ENCODE assay signal across 10 mouse cellular contexts in genomic region chr14:20682498-20682897, GRCm38 (mm10). TPM values are rescaled to one million over a fixed set of nuclear protein-coding genes. Genes with fewer than 3 reads are reported as not detected.
DNase-seq lines count a peak whose midpoint lies in the region; ATAC-seq and TF ChIP-seq lines count a peak whose summit lies in the region.
"Had no signal": no experiment of that assay in that cellular context is flagged by ENCODE, and none has a peak within 500 bp of the region (broad histone marks: within the 10 kb centered on the region; RNA-seq: fewer than 3 reads in every experiment).

No protein-coding gene starts in this region.

- peak overlapping the region; percentile 36; the same call in 1 of the 2 replicates for H3K27ac ChIP-seq in heart, adult 2 months
- no peak overlapping the region; the same call in 1 of the 2 replicates for H3K27ac ChIP-seq in heart, embryonic 10.5 days
- no peak overlapping the region for H3K27ac ChIP-seq in liver, embryonic 14.5 days
- H3K27ac ChIP-seq in layer of hippocampus, adult 2 months = no peak overlapping the region
- H3K27ac ChIP-seq in hindbrain, embryonic 16.5 days (ENCODE audit: low read depth, low read length) = no peak overlapping the region
- H3K27ac ChIP-seq: hindbrain, embryonic 15.5 days; macrophage had no signal

- H3K4me3 ChIP-seq in heart, adult 2 months = no peak overlapping the region
- no peak overlapping the region for H3K4me3 ChIP-seq in heart, embryonic 10.5 days
- H3K4me3 ChIP-seq in liver, embryonic 14.5 days (ENCODE audit: insufficient read depth in 1 of 2, low read depth in 2 of 2, low read length in 2 of 2) = no peak overlapping the region
- H3K4me3 ChIP-seq in layer of hippocampus, adult 2 months = no peak overlapping the region
- no peak overlapping the region for H3K4me3 ChIP-seq in hindbrain, embryonic 16.5 days (ENCODE audit: low read length)
- H3K4me3 ChIP-seq: hindbrain, embryonic 15.5 days had no signal

- peaks cover 4% of the 10 kb centered on the region; the same call in 1 of the 2 replicates for H3K4me1 ChIP-seq in heart, adult 2 months (ENCODE audit: control insufficient read depth, insufficient read depth, low read length)
- H3K4me1 ChIP-seq in heart, embryonic 10.5 days = peaks cover 4% of the 10 kb centered on the region; the same call in 1 of the 2 replicates
- 0 out of 4 replicates have a peak, but pooled peaks cover 0 to 2% of the 10 kb centered on the region in 2 experiments for H3K4me1 ChIP-seq in liver, embryonic 14.5 days (replicated peaks; ENCODE audit: control insufficient read depth in 2 of 2, insufficient read depth in 2 of 2, low read length in 1 of 2)
- no peaks in the 10 kb centered on the region for H3K4me1 ChIP-seq in hindbrain, embryonic 16.5 days (ENCODE audit: control insufficient read depth, insufficient read depth, low read depth, low read length)
- H3K4me1 ChIP-seq: hindbrain, embryonic 15.5 days had no signal

- WGBS in heart, adult 2 months = 12% methylated on average over 3 of the region's 3 CpGs
- WGBS in heart, embryonic 10.5 days = 61% methylated on average over 3 of the region's 3 CpGs
- WGBS in liver, embryonic 14.5 days (ENCODE audit: insufficient replicate concordance) = 59% methylated on average over 3 of the region's 3 CpGs
- WGBS in hindbrain, embryonic 16.5 days = 75% methylated on average over 3 of the region's 3 CpGs

- H3K36me3 ChIP-seq in heart, adult 2 months (ENCODE audit: control insufficient read depth, insufficient read depth, low read length) = peaks cover 12% of the 10 kb centered on the region
- H3K36me3 ChIP-seq in heart, embryonic 10.5 days = peaks cover 100% of the 10 kb centered on the region
- peaks cover 96% of the 10 kb centered on the region for H3K36me3 ChIP-seq in liver, embryonic 14.5 days (replicated peaks; ENCODE audit: control insufficient read depth, insufficient read depth, low read depth)
- H3K36me3 ChIP-seq in splenic B cell, adult 2 months (ENCODE audit: control insufficient read depth, insufficient read depth, low read length, poor library complexity, severe bottlenecking) = peaks cover 34% of the 10 kb centered on the region
- peaks cover 58% of the 10 kb centered on the region for H3K36me3 ChIP-seq in hindbrain, embryonic 16.5 days (ENCODE audit: control insufficient read depth, insufficient read depth, low read length)

- H3K4me2 ChIP-seq in liver, embryonic 14.5 days (ENCODE audit: low read depth) = no peak overlapping the region
- H3K4me2 ChIP-seq in hindbrain, embryonic 16.5 days (ENCODE audit: low read length) = no peak overlapping the region
- H3K4me2 ChIP-seq: hindbrain, embryonic 15.5 days had no signal

- peak in 1 of 2 experiments; percentile 59 for DNase-seq in heart, adult 2 months
- no peak for DNase-seq in heart, embryonic 10.5 days (ENCODE audit: low spot score)
- no peak for DNase-seq in liver, embryonic 14.5 days (ENCODE audit: low read depth in 3 of 3, low spot score in 3 of 3)
- peak; percentile 72 for DNase-seq in splenic B cell, adult 2 months (ENCODE audit: low read depth, low spot score)
- DNase-seq in right cerebral cortex, adult 2 months (ENCODE audit: low spot score in 2 of 2) = no peak
- DNase-seq in layer of hippocampus, adult 2 months (ENCODE audit: low spot score in 2 of 2) = no peak

- ATAC-seq in granulocyte monocyte progenitor cell, adult 5-6 weeks (replicated peaks; ENCODE audit: poor library complexity, severe bottlenecking) = peak; percentile 62
- ATAC-seq in liver, embryonic 14.5 days (ENCODE audit: insufficient read depth) = peak; percentile 48
- ATAC-seq in hindbrain, embryonic 16.5 days = no peak

- no peak for TF ChIP-seq CTCF in heart, adult 2 months (IDR thresholded peaks at IDR 0.05)
- no peak for TF ChIP-seq CTCF in liver, embryonic 14.5 days (IDR thresholded peaks at IDR 0.05; ENCODE audit: low read depth)
- TF ChIP-seq CTCF in layer of hippocampus, adult 2 months (conservative IDR thresholded peaks at IDR 0.05) = no peak

- TF ChIP-seq POLR2A in heart, adult 2 months (IDR thresholded peaks at IDR 0.05; ENCODE audit: insufficient read depth, low read depth, low read length) = no peak

- H3K9me3 ChIP-seq in heart, embryonic 10.5 days = no peaks in the 10 kb centered on the region
- H3K9me3 ChIP-seq in liver, embryonic 14.5 days (ENCODE audit: control insufficient read depth, low read length) = no peaks in the 10 kb centered on the region
- no peaks in the 10 kb centered on the region for H3K9me3 ChIP-seq in hindbrain, embryonic 16.5 days (ENCODE audit: control insufficient read depth, low read length)
- H3K9me3 ChIP-seq: hindbrain, embryonic 15.5 days had no signal

- H3K79me2 ChIP-seq in heart, adult 2 months (replicated peaks; ENCODE audit: control insufficient read depth, insufficient read depth, low read length) = 0 out of 2 replicates have a peak, but pooled peaks cover 2% of the 10 kb centered on the region

- intact Hi-C loops in heart, adult 2 months (cut with DNase I) = no loop called here

- no peaks in the 10 kb centered on the region for H3K27me3 ChIP-seq in heart, adult 2 months (ENCODE audit: control insufficient read depth, insufficient read depth, low read length)
- no peaks in the 10 kb centered on the region for H3K27me3 ChIP-seq in heart, embryonic 10.5 days (ENCODE audit: insufficient read depth, poor library complexity, severe bottlenecking)
- no peaks in the 10 kb centered on the region for H3K27me3 ChIP-seq in liver, embryonic 14.5 days (ENCODE audit: control insufficient read depth, insufficient read depth, low read length)
- no peaks in the 10 kb centered on the region for H3K27me3 ChIP-seq in splenic B cell, adult 2 months (ENCODE audit: control insufficient read depth, insufficient read depth, low read length, poor library complexity, severe bottlenecking)
- no peaks in the 10 kb centered on the region for H3K27me3 ChIP-seq in hindbrain, embryonic 16.5 days (replicated peaks; ENCODE audit: control insufficient read depth, insufficient read depth, low read length)
- H3K27me3 ChIP-seq: hindbrain, embryonic 15.5 days had no signal

- TF ChIP-seq EP300 in heart, adult 2 months (IDR thresholded peaks at IDR 0.05; ENCODE audit: insufficient read depth, low read depth, low read length) = no peak
- TF ChIP-seq EP300 in liver, embryonic 14.5 days (IDR thresholded peaks at IDR 0.05; ENCODE audit: low read depth) = no peak

- no peak overlapping the region for H3K9ac ChIP-seq in heart, adult 2 months (ENCODE audit: low read depth, low read length)
- H3K9ac ChIP-seq in liver, embryonic 14.5 days (replicated peaks) = no peak overlapping the region
- H3K9ac ChIP-seq in hindbrain, embryonic 16.5 days (ENCODE audit: low read depth, low read length) = no peak overlapping the region
- H3K9ac ChIP-seq: hindbrain, embryonic 15.5 days had no signal

RNA-seq across cellular contexts. Expression of gene Sec24c, which starts 8.4 kb away (rescaled TPM):
- total RNA-seq in heart, adult 2 months (2021) = 100 to 1,000 TPM in 1 of 2 experiments, 10 to 100 TPM in 1; 98.2 to 106 TPM
- polyA plus RNA-seq in heart, adult 2 months (2012; rRNA removed) = 133 and 146 TPM in 2 replicates
- polyA plus RNA-seq in heart, embryonic 10.5 days (2016; fragmentation: Nextera tagmentation; extraction: Ambion mirVana) = 101 and 113 TPM in 2 replicates
- total RNA-seq in granulocyte monocyte progenitor cell, adult 5-6 weeks (2014; fragmentation: Nextera tagmentation) = 102 and 121 TPM in 2 replicates
- total RNA-seq in granulocyte monocyte progenitor cell, adult 5-6 weeks (2017) = 88.3 and 103 TPM in 2 replicates
- 36.4 and 37.1 TPM in 2 replicates for polyA plus RNA-seq in liver, embryonic 14.5 days (2012; rRNA removed)
- polyA plus RNA-seq in liver, embryonic 14.5 days (2014; fragmentation: Nextera tagmentation; extraction: Ambion mirVana) = 28.4 and 33.8 TPM in 2 replicates
- total RNA-seq in layer of hippocampus, adult 2 months (2021) = 100 to 1,000 TPM; 104 to 108 TPM
- polyA plus RNA-seq in hindbrain, embryonic 16.5 days (2015; fragmentation: Nextera tagmentation; extraction: Ambion mirVana) = 80.6 and 103 TPM in 2 replicates

RNA-seq across cellular contexts. Expression of gene Fut11, which starts 12.3 kb away (rescaled TPM):
- total RNA-seq in heart, adult 2 months (2021) = 1 to 10 TPM; 5.3 to 5.9 TPM
- 5.3 and 6.9 TPM in 2 replicates for polyA plus RNA-seq in heart, adult 2 months (2012; rRNA removed)
- 18.4 and 19.5 TPM in 2 replicates for polyA plus RNA-seq in heart, embryonic 10.5 days (2016; fragmentation: Nextera tagmentation; extraction: Ambion mirVana)
- 9.0 and 9.3 TPM in 2 replicates for total RNA-seq in granulocyte monocyte progenitor cell, adult 5-6 weeks (2014; fragmentation: Nextera tagmentation)
- total RNA-seq in granulocyte monocyte progenitor cell, adult 5-6 weeks (2017) = 7.5 and 9.3 TPM in 2 replicates
- polyA plus RNA-seq in liver, embryonic 14.5 days (2012; rRNA removed) = 2.8 and 3.3 TPM in 2 replicates
- 4.3 and 5.7 TPM in 2 replicates for polyA plus RNA-seq in liver, embryonic 14.5 days (2014; fragmentation: Nextera tagmentation; extraction: Ambion mirVana)
- total RNA-seq in layer of hippocampus, adult 2 months (2021) = 10 to 100 TPM; 14.8 to 15.5 TPM
- polyA plus RNA-seq in hindbrain, embryonic 16.5 days (2015; fragmentation: Nextera tagmentation; extraction: Ambion mirVana) = 29.1 and 30.1 TPM in 2 replicates

RNA-seq across cellular contexts. Expression of gene Synpo2l, which starts 14.3 kb away (rescaled TPM):
- total RNA-seq in heart, adult 2 months (2021) = 100 to 1,000 TPM in 1 of 2 experiments, 10 to 100 TPM in 1; 96.8 to 126 TPM
- 63.4 and 67.7 TPM in 2 replicates for polyA plus RNA-seq in heart, adult 2 months (2012; rRNA removed)
- 87.0 and 172 TPM in 2 replicates for polyA plus RNA-seq in heart, embryonic 10.5 days (2016; fragmentation: Nextera tagmentation; extraction: Ambion mirVana)
- total RNA-seq in granulocyte monocyte progenitor cell, adult 5-6 weeks (2014; fragmentation: Nextera tagmentation) = 0.32 and 0.56 TPM in 2 replicates
- not detected in 2 replicates for total RNA-seq in granulocyte monocyte progenitor cell, adult 5-6 weeks (2017)
- 0.02 TPM in 2 replicates for polyA plus RNA-seq in liver, embryonic 14.5 days (2012; rRNA removed)
- polyA plus RNA-seq in liver, embryonic 14.5 days (2014; fragmentation: Nextera tagmentation; extraction: Ambion mirVana) = 0.09 TPM in 1 of 2 replicates, not detected in the other
- under 1 TPM; 0.15 to 0.23 TPM for total RNA-seq in layer of hippocampus, adult 2 months (2021)
- 0.23 and 1.6 TPM in 2 replicates for polyA plus RNA-seq in hindbrain, embryonic 16.5 days (2015; fragmentation: Nextera tagmentation; extraction: Ambion mirVana)
- polyA plus RNA-seq: macrophage had no signal

RNA-seq across cellular contexts. Expression of gene Chchd1, which starts 20.3 kb away (rescaled TPM):
- 100 to 1,000 TPM in 1 of 2 experiments, 10 to 100 TPM in 1; 98.8 to 126 TPM for total RNA-seq in heart, adult 2 months (2021)
- 66.8 and 89.0 TPM in 2 replicates for polyA plus RNA-seq in heart, adult 2 months (2012; rRNA removed)
- 224 and 232 TPM in 2 replicates for polyA plus RNA-seq in heart, embryonic 10.5 days (2016; fragmentation: Nextera tagmentation; extraction: Ambion mirVana)
- total RNA-seq in granulocyte monocyte progenitor cell, adult 5-6 weeks (2014; fragmentation: Nextera tagmentation) = 193 and 202 TPM in 2 replicates
- total RNA-seq in granulocyte monocyte progenitor cell, adult 5-6 weeks (2017) = 130 and 186 TPM in 2 replicates
- polyA plus RNA-seq in liver, embryonic 14.5 days (2012; rRNA removed) = 49.6 and 58.8 TPM in 2 replicates
- polyA plus RNA-seq in liver, embryonic 14.5 days (2014; fragmentation: Nextera tagmentation; extraction: Ambion mirVana) = 127 and 138 TPM in 2 replicates
- 10 to 100 TPM; 53.4 to 56.9 TPM for total RNA-seq in layer of hippocampus, adult 2 months (2021)
- 148 and 163 TPM in 2 replicates for polyA plus RNA-seq in hindbrain, embryonic 16.5 days (2015; fragmentation: Nextera tagmentation; extraction: Ambion mirVana)

RNA-seq across cellular contexts. Expression of gene Zswim8, which starts 24.9 kb away (rescaled TPM):
- total RNA-seq in heart, adult 2 months (2021) = 10 to 100 TPM; 38.5 to 40.0 TPM
- 103 and 108 TPM in 2 replicates for polyA plus RNA-seq in heart, adult 2 months (2012; rRNA removed)
- 25.9 and 33.1 TPM in 2 replicates for polyA plus RNA-seq in heart, embryonic 10.5 days (2016; fragmentation: Nextera tagmentation; extraction: Ambion mirVana)
- 47.5 and 51.8 TPM in 2 replicates for total RNA-seq in granulocyte monocyte progenitor cell, adult 5-6 weeks (2014; fragmentation: Nextera tagmentation)
- total RNA-seq in granulocyte monocyte progenitor cell, adult 5-6 weeks (2017) = 21.1 and 23.2 TPM in 2 replicates
- 16.8 and 20.8 TPM in 2 replicates for polyA plus RNA-seq in liver, embryonic 14.5 days (2012; rRNA removed)
- polyA plus RNA-seq in liver, embryonic 14.5 days (2014; fragmentation: Nextera tagmentation; extraction: Ambion mirVana) = 3.1 and 4.0 TPM in 2 replicates
- 100 to 1,000 TPM; 189 to 206 TPM for total RNA-seq in layer of hippocampus, adult 2 months (2021)
- polyA plus RNA-seq in hindbrain, embryonic 16.5 days (2015; fragmentation: Nextera tagmentation; extraction: Ambion mirVana) = 36.1 and 42.2 TPM in 2 replicates

Comparison
In these comparisons a context has a peak if more than half of its experiments do, and no peak if none do; other contexts are left out.
1. RNA of gene Synpo2l, which starts 14.3 kb away (polyA plus RNA-seq): 87.0 to 172 TPM in heart, embryonic 10.5 days and 63.4 to 67.7 TPM in heart, adult 2 months; 0.23 to 1.6 TPM in hindbrain, embryonic 16.5 days and 0.02 to 0.09 TPM in liver, embryonic 14.5 days; every median in the first group is over 10 times any median in the second.